8 mouse cellular contexts compared by ENCODE assay signal in genomic region chr14:27229441-27230147, GRCm38 (mm10).
DNase-seq lines count a peak whose midpoint lies in the region; ATAC-seq and TF ChIP-seq lines count a peak whose summit lies in the region.

No protein-coding gene starts in this region.

- no peak overlapping the region for H3K4me2 ChIP-seq in forebrain, embryonic 15.5 days (replicated peaks)
- no peak overlapping the region for H3K4me2 ChIP-seq in myocyte (ENCODE audit: low read depth)

- TF ChIP-seq POLR2A in myocyte (IDR thresholded peaks at IDR 0.05; ENCODE audit: insufficient read length, low read depth), result no peak

- H3K4me1 ChIP-seq in forebrain, embryonic 10.5 days, result peaks cover 29% of the 10 kb centered on the region
- peaks cover 9% of the 10 kb centered on the region; the same call in 1 of the 2 replicates for H3K4me1 ChIP-seq in forebrain, embryonic 15.5 days
- H3K4me1 ChIP-seq in heart, embryonic 10.5 days, result peaks cover 50% of the 10 kb centered on the region

- H3K79me2 ChIP-seq in myocyte (ENCODE audit: control insufficient read depth, insufficient read depth), result no peaks in the 10 kb centered on the region

- H3ac ChIP-seq in myocyte (ENCODE audit: control insufficient read depth, insufficient read length), result no peak overlapping the region

- no peak overlapping the region for H3K9ac ChIP-seq in forebrain, embryonic 15.5 days (replicated peaks)

- peak overlapping the region; percentile 44; the same call in 1 of the 2 replicates for H3K27ac ChIP-seq in forebrain, embryonic 10.5 days
- H3K27ac ChIP-seq in forebrain, embryonic 15.5 days (replicated peaks), result no peak overlapping the region
- peak overlapping the region; percentile 87 for H3K27ac ChIP-seq in heart, embryonic 10.5 days

- no peak for DNase-seq in forebrain, embryonic 10.5 days (ENCODE audit: extremely low spot score, low spot score)
- peak; percentile 79 for DNase-seq in heart, embryonic 10.5 days (ENCODE audit: low spot score)
- DNase-seq in kidney, postnatal 36 days, result peak; percentile 56 to 63
- no peak for DNase-seq in ovary, postnatal 14 days (ENCODE audit: low spot score)
- DNase-seq in adrenal gland, adult (ENCODE audit: inconsistent age in 2 of 2, low spot score in 1 of 2), result no peak
- DNase-seq in testis, postnatal 10 days (ENCODE audit: low spot score), result no peak

- H3K4me3 ChIP-seq in forebrain, embryonic 10.5 days, result no peak overlapping the region
- H3K4me3 ChIP-seq in forebrain, embryonic 15.5 days, result no peak overlapping the region
- H3K4me3 ChIP-seq in heart, embryonic 10.5 days, result no peak overlapping the region
- H3K4me3 ChIP-seq in myocyte, result no peak overlapping the region

- no peaks in the 10 kb centered on the region for H3K9me3 ChIP-seq in forebrain, embryonic 10.5 days
- no peaks in the 10 kb centered on the region for H3K9me3 ChIP-seq in forebrain, embryonic 15.5 days
- no peaks in the 10 kb centered on the region for H3K9me3 ChIP-seq in heart, embryonic 10.5 days

- no peaks in the 10 kb centered on the region for H3K27me3 ChIP-seq in forebrain, embryonic 10.5 days (ENCODE audit: poor library complexity, severe bottlenecking)
- H3K27me3 ChIP-seq in forebrain, embryonic 15.5 days, result no peaks in the 10 kb centered on the region
- H3K27me3 ChIP-seq in heart, embryonic 10.5 days (ENCODE audit: insufficient read depth, poor library complexity, severe bottlenecking), result no peaks in the 10 kb centered on the region
- H3K27me3 ChIP-seq in myocyte (ENCODE audit: control insufficient read depth, insufficient read depth, insufficient read length), result no peaks in the 10 kb centered on the region

- no peaks in the 10 kb centered on the region for H3K36me3 ChIP-seq in forebrain, embryonic 10.5 days (replicated peaks)
- H3K36me3 ChIP-seq in forebrain, embryonic 15.5 days, result no peaks in the 10 kb centered on the region
- H3K36me3 ChIP-seq in heart, embryonic 10.5 days, result no peaks in the 10 kb centered on the region
- H3K36me3 ChIP-seq in myocyte (ENCODE audit: control insufficient read depth, insufficient read depth), result no peaks in the 10 kb centered on the region

- WGBS in forebrain, embryonic 10.5 days, result 49% methylated on average over 16 of the region's 16 CpGs
- WGBS in forebrain, embryonic 15.5 days, result 55% methylated on average over 16 of the region's 16 CpGs
- 21% methylated on average over 16 of the region's 16 CpGs for WGBS in heart, embryonic 10.5 days

- no peak for ATAC-seq in forebrain, embryonic 15.5 days (replicated peaks)

TF ChIP-seq in myocyte, 11 proteins besides CTCF, POLR2A, EP300 and RAD21:
- TF ChIP-seq REST (IDR thresholded peaks at IDR 0.05; ENCODE audit: insufficient read depth, insufficient read length), result no peak
- TF ChIP-seq MYOD1 (IDR thresholded peaks at IDR 0.05; ENCODE audit: control insufficient read depth in 1 of 3, insufficient read length in 2 of 3, low read depth in 2 of 3), result peak in 2 of 3 experiments; percentile 43 to 81
- no peak for TF ChIP-seq TCF12 (IDR thresholded peaks at IDR 0.05; ENCODE audit: insufficient read depth, poor library complexity, severe bottlenecking)
- TF ChIP-seq POLR2AphosphoS2 (IDR thresholded peaks at IDR 0.05; ENCODE audit: insufficient read length, low read depth), result no peak
- TF ChIP-seq TCF3 (IDR thresholded peaks at IDR 0.05; ENCODE audit: insufficient read length, low read depth), result no peak
- TF ChIP-seq USF1 (IDR thresholded peaks at IDR 0.05; ENCODE audit: low read depth), result no peak

Comparison
In these comparisons a context has a peak if more than half of its experiments do, and no peak if none do; other contexts are left out.
1. DNase-seq: peak in heart, embryonic 10.5 days (single experiment) and kidney, postnatal 36 days (2 of 2); none in forebrain, embryonic 10.5 days (single experiment), ovary, postnatal 14 days (single experiment), adrenal gland, adult (0 of 2) and testis, postnatal 10 days (single experiment).